Mouse (Mus musculus): ENCODE results near the gene Usp15. TPM values are rescaled to one million over a fixed set of nuclear protein-coding genes. Genes with fewer than 3 reads are reported as not detected.
A peak's percentile ranks its signal among the peaks of the same experiment; 100 is the strongest.

The Usp15 gene
- polyA plus RNA-seq, 1 experiment from 2014 or later = 70.8 TPM

- H3K36me3 ChIP-seq = no peaks in the 10 kb centered on the region
- 88% methylated on average over 3 of the region's 3 CpGs for WGBS
- no peak overlapping the region for H3K4me3 ChIP-seq
- ATAC-seq (ENCODE audit: low FRiP score) = no peak
- H3K27me3 ChIP-seq = no peaks in the 10 kb centered on the region
- H3K4me2 ChIP-seq (replicated peaks) = no peak overlapping the region
- no peak overlapping the region for H3K9ac ChIP-seq
- H3K27ac ChIP-seq = no peak overlapping the region
- H3K9me3 ChIP-seq (replicated peaks) = no peaks in the 10 kb centered on the region
- peaks cover 10% of the 10 kb centered on the region for H3K4me1 ChIP-seq
Measured at GRCm38 (mm10) chr10:123199119-123199518, 2.3 kb upstream of the Usp15 start.

- Histone ChIP-seq H3K27ac (no peak overlapping the region), H3K4me1 (peaks cover 10% of the 10 kb centered on the region), H3K27me3 (no peaks in the 10 kb centered on the region), H3K9ac (no peak overlapping the region), H3K36me3 (no peaks in the 10 kb centered on the region), H3K4me3 (no peak overlapping the region), H3K9me3 (replicated peaks) (no peaks in the 10 kb centered on the region), H3K4me2 (replicated peaks) (no peak overlapping the region)
- ATAC-seq (ENCODE audit: low FRiP score) = no peak
- WGBS = 83% methylated on average over 5 of the region's 5 CpGs
Measured at GRCm38 (mm10) chr10:123198183-123198582, 1.4 kb upstream of the Usp15 start.

GRCm38 (mm10) chr10:123195961-123196834, 597 bp downstream of the Usp15 start:
- H3K9me3 ChIP-seq (replicated peaks) = no peaks in the 10 kb centered on the region
- no peaks in the 10 kb centered on the region for H3K27me3 ChIP-seq
- H3K4me2 ChIP-seq (replicated peaks) = peak overlapping the region; percentile 63
- H3K4me3 ChIP-seq = peak overlapping the region; percentile 98
- peak overlapping the region; percentile 91 for H3K9ac ChIP-seq
- peak; percentile 74 for ATAC-seq (ENCODE audit: low FRiP score)
- H3K27ac ChIP-seq = peak overlapping the region; percentile 94
- under 1% methylated on average over 56 of the region's 66 CpGs for WGBS
- peaks cover 10% of the 10 kb centered on the region for H3K4me1 ChIP-seq
- H3K36me3 ChIP-seq = no peaks in the 10 kb centered on the region

GRCm38 (mm10) chr10:123195501-123195900, 1.3 kb downstream of the Usp15 start:
- H3K4me1 ChIP-seq = peaks cover 10% of the 10 kb centered on the region
- H3K36me3 ChIP-seq = no peaks in the 10 kb centered on the region
- peak overlapping the region; percentile 91 for H3K9ac ChIP-seq
- 23% methylated on average over 7 of the region's 7 CpGs for WGBS
- H3K27me3 ChIP-seq = no peaks in the 10 kb centered on the region
- H3K27ac ChIP-seq = no peak overlapping the region
- peak overlapping the region; percentile 63 for H3K4me2 ChIP-seq (replicated peaks)
- ATAC-seq (ENCODE audit: low FRiP score) = no peak
- H3K9me3 ChIP-seq (replicated peaks) = no peaks in the 10 kb centered on the region
- H3K4me3 ChIP-seq = peak overlapping the region; percentile 98

GRCm38 (mm10) chr10:123191038-123191437, 5.8 kb downstream of the Usp15 start:
- Histone ChIP-seq H3K9me3 (replicated peaks) (no peaks in the 10 kb centered on the region), H3K9ac (no peak overlapping the region), H3K4me1 (peaks cover 8% of the 10 kb centered on the region), H3K27ac (no peak overlapping the region), H3K4me2 (replicated peaks) (no peak overlapping the region), H3K27me3 (no peaks in the 10 kb centered on the region), H3K4me3 (no peak overlapping the region), H3K36me3 (no peaks in the 10 kb centered on the region)
- 82% methylated on average over 6 of the region's 6 CpGs for WGBS
- no peak for ATAC-seq (ENCODE audit: low FRiP score)

- WGBS = 82% methylated on average over 6 of the region's 6 CpGs
- no peak overlapping the region for H3K27ac ChIP-seq
- 0 out of 2 replicates have a peak, but pooled peaks cover 2% of the 10 kb centered on the region for H3K4me1 ChIP-seq
Measured at GRCm38 (mm10) chr10:123187337-123187736, 9.5 kb downstream of the Usp15 start.

GRCm38 (mm10) chr10:123185907-123186306, 10.9 kb downstream of the Usp15 start:
- H3K4me3 ChIP-seq = no peak overlapping the region
- 0 out of 2 replicates have a peak, but pooled peaks cover 2% of the 10 kb centered on the region for H3K4me1 ChIP-seq
- H3K36me3 ChIP-seq = 0 out of 2 replicates have a peak, but pooled peaks cover under 1% of the 10 kb centered on the region
- no peaks in the 10 kb centered on the region for H3K9me3 ChIP-seq (replicated peaks)
- no peak overlapping the region for H3K9ac ChIP-seq
- H3K27me3 ChIP-seq = no peaks in the 10 kb centered on the region
- H3K4me2 ChIP-seq (replicated peaks) = no peak overlapping the region
- ATAC-seq (ENCODE audit: low FRiP score) = no peak
- 93% methylated on average over 6 of the region's 6 CpGs for WGBS
- H3K27ac ChIP-seq = no peak overlapping the region

More at GRCm38 (mm10) chr10:123187337-123187736, 9.5 kb downstream of the Usp15 start:
- Histone ChIP-seq H3K9ac (no peak overlapping the region), H3K4me2 (replicated peaks) (no peak overlapping the region), H3K27me3 (no peaks in the 10 kb centered on the region), H3K4me3 (no peak overlapping the region), H3K36me3 (no peaks in the 10 kb centered on the region), H3K9me3 (replicated peaks) (no peaks in the 10 kb centered on the region)
- ATAC-seq (ENCODE audit: low FRiP score) = no peak

GRCm38 (mm10) chr10:123183743-123184142, 13.1 kb downstream of the Usp15 start:
- H3K9me3 ChIP-seq (replicated peaks) = no peaks in the 10 kb centered on the region
- H3K27ac ChIP-seq = no peak overlapping the region; the same call in 1 of the 2 replicates
- 83% methylated on average over 2 of the region's 2 CpGs for WGBS
- no peak overlapping the region for H3K9ac ChIP-seq
- no peak for ATAC-seq (ENCODE audit: low FRiP score)
- H3K4me1 ChIP-seq = 0 out of 2 replicates have a peak, but pooled peaks cover 2% of the 10 kb centered on the region
- H3K27me3 ChIP-seq = no peaks in the 10 kb centered on the region
- no peak overlapping the region for H3K4me2 ChIP-seq (replicated peaks)
- peaks cover 16% of the 10 kb centered on the region for H3K36me3 ChIP-seq
- H3K4me3 ChIP-seq = no peak overlapping the region

- no peak for ATAC-seq (ENCODE audit: low FRiP score)
- Histone ChIP-seq H3K27me3 (no peaks in the 10 kb centered on the region), H3K9me3 (replicated peaks) (no peaks in the 10 kb centered on the region), H3K4me2 (replicated peaks) (no peak overlapping the region), H3K4me1 (0 out of 2 replicates have a peak, but pooled peaks cover 2% of the 10 kb centered on the region), H3K4me3 (no peak overlapping the region), H3K36me3 (peaks cover 20% of the 10 kb centered on the region), H3K9ac (no peak overlapping the region), H3K27ac (no peak overlapping the region)
- WGBS = 63% methylated on average over 7 of the region's 7 CpGs
Measured at GRCm38 (mm10) chr10:123183243-123183642, 13.6 kb downstream of the Usp15 start.

- Histone ChIP-seq H3K4me2 (replicated peaks) (no peak overlapping the region), H3K4me1 (0 out of 2 replicates have a peak, but pooled peaks cover 2% of the 10 kb centered on the region), H3K9me3 (replicated peaks) (no peaks in the 10 kb centered on the region), H3K9ac (no peak overlapping the region), H3K27me3 (no peaks in the 10 kb centered on the region), H3K36me3 (peaks cover 23% of the 10 kb centered on the region), H3K27ac (no peak overlapping the region), H3K4me3 (no peak overlapping the region)
- no peak for ATAC-seq (ENCODE audit: low FRiP score)
- WGBS = 83% methylated on average over 3 of the region's 3 CpGs
Measured at GRCm38 (mm10) chr10:123182391-123182790, 14.4 kb downstream of the Usp15 start.

GRCm38 (mm10) chr10:123175771-123176170, 21.0 kb downstream of the Usp15 start:
- H3K4me3 ChIP-seq = no peak overlapping the region
- no peak overlapping the region for H3K9ac ChIP-seq
- H3K36me3 ChIP-seq = peaks cover 27% of the 10 kb centered on the region
- no peak overlapping the region for H3K27ac ChIP-seq
- H3K9me3 ChIP-seq (replicated peaks) = no peaks in the 10 kb centered on the region
- no peaks in the 10 kb centered on the region for H3K27me3 ChIP-seq
- no peak overlapping the region for H3K4me2 ChIP-seq (replicated peaks)
- 80% methylated on average over 4 of the region's 4 CpGs for WGBS
- no peak for ATAC-seq (ENCODE audit: low FRiP score)
- no peaks in the 10 kb centered on the region for H3K4me1 ChIP-seq

- ATAC-seq (ENCODE audit: low FRiP score) = no peak
- H3K36me3 ChIP-seq = peaks cover 28% of the 10 kb centered on the region
- H3K27me3 ChIP-seq = no peaks in the 10 kb centered on the region
- H3K9ac ChIP-seq = no peak overlapping the region
- no peaks in the 10 kb centered on the region for H3K4me1 ChIP-seq
- H3K4me2 ChIP-seq (replicated peaks) = no peak overlapping the region
- H3K27ac ChIP-seq = no peak overlapping the region
- WGBS = 86% methylated on average over 6 of the region's 6 CpGs
- H3K4me3 ChIP-seq = no peak overlapping the region
- no peaks in the 10 kb centered on the region for H3K9me3 ChIP-seq (replicated peaks)
Measured at GRCm38 (mm10) chr10:123170898-123171297, 25.9 kb downstream of the Usp15 start.
